Mouse (Mus musculus) hindbrain, embryonic 10.5 days (tissue): ENCODE data around the gene Abl2. TPM values are rescaled to one million over a fixed set of nuclear protein-coding genes. Genes with fewer than 3 reads are reported as not detected.
A peak's percentile ranks its signal among the peaks of the same experiment; 100 is the strongest.

ENCODE experiments used
- DNase-seq: peaks from one replicate; pipeline ENCODE4 v3.0.0-alpha.2; 2017; ENCODE audit warnings: low spot score
- H3K27ac ChIP-seq: fragments of 300-500 bp; sonication (generic); 2 replicates; pipeline ENCODE4 v1.5.1; 2016; ENCODE audit warnings: mild to moderate bottlenecking, moderate library complexity
- H3K27me3 ChIP-seq: fragments of 300-500 bp; sonication (generic); 2 replicates; pipeline ENCODE4 v1.6.1; 2016; ENCODE audit warnings: mild to moderate bottlenecking; ENCODE audit not compliant: poor library complexity, insufficient read depth, severe bottlenecking
- H3K36me3 ChIP-seq: fragments of 300-500 bp; sonication (generic); 2 replicates; pipeline ENCODE4 v1.6.1; 2016; ENCODE audit warnings: mild to moderate bottlenecking, moderate library complexity
- H3K4me1 ChIP-seq: fragments of 300-500 bp; sonication (generic); replicated peaks from 2 replicates; pipeline ENCODE4 v1.6.1; 2016; ENCODE audit warnings: mild to moderate bottlenecking
- H3K4me3 ChIP-seq: fragments of 300-500 bp; sonication (generic); 2 replicates; pipeline ENCODE4 v1.5.1; 2016; ENCODE audit warnings: mild to moderate bottlenecking, moderate library complexity
- H3K9me3 ChIP-seq: fragments of 300-500 bp; sonication (generic); 2 replicates; pipeline ENCODE4 v1.6.1; 2016; ENCODE audit warnings: mild to moderate bottlenecking, moderate library complexity
- WGBS: fragments of 180-500 bp; shearing (Covaris S2); methylation state at CpG from one replicate; pipeline ENCODE4 v1.1.7; 2016; 5-methylcytosine and 5-hydroxymethylcytosine counted together
- polyA plus RNA-seq: library from polyadenylated mRNA; unstranded; fragments of >200 nt; fragmentation: Nextera tagmentation; extraction: Ambion mirVana; gene quantifications from 2 replicates; pipeline ENCODE4 v1.2.1, GENCODE M21; 2016

Gene Abl2
- polyA plus RNA-seq, 1 experiment from 2014 or later, result 5.1 TPM

- peaks cover 18% of the 10 kb centered on the region for H3K27me3 ChIP-seq
- no peak overlapping the region for H3K4me3 ChIP-seq
- no peak for DNase-seq
- 0 out of 2 replicates have a peak overlapping the region, but pooled peaks have one; percentile 9 for H3K27ac ChIP-seq
- H3K36me3 ChIP-seq, result no peaks in the 10 kb centered on the region
- WGBS, result 30% methylated on average over 5 of the region's 5 CpGs
- no peaks in the 10 kb centered on the region for H3K9me3 ChIP-seq
- peaks cover 34% of the 10 kb centered on the region for H3K4me1 ChIP-seq
Measured at GRCm38 (mm10) chr1:156668602-156669001, 110.0 kb downstream of the Abl2 start.

GRCm38 (mm10) chr1:156669208-156669983, 110.8 kb downstream of the Abl2 start:
- H3K27me3 ChIP-seq, result peaks cover 21% of the 10 kb centered on the region
- H3K27ac ChIP-seq, result peak overlapping the region; percentile 9; the same call in 1 of the 2 replicates
- no peaks in the 10 kb centered on the region for H3K36me3 ChIP-seq
- H3K9me3 ChIP-seq, result no peaks in the 10 kb centered on the region
- H3K4me1 ChIP-seq, result peaks cover 42% of the 10 kb centered on the region
- H3K4me3 ChIP-seq, result no peak overlapping the region
- no peak for DNase-seq
- whole genome bisulfite sequencing, result 39% methylated on average over 11 of the region's 11 CpGs

DNA sequence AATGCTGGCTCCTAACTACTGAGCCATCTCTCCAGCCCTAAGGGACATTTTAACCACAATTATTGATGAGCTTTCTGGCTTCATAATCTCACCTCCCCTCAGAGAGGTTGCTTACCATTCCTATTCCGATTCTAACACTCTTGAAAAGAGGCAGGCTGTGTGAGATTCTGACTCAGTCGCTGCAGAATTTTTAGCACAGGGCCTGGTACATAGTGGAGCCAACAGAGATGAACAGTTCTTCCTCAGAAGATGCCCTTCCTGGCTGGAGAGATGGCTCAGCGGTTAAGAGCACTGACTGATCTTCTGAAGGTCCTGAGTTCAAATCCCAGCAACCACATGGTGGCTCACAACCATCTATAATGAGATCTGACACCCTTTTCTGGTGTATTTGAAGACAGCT, 113.3 kb downstream of the Abl2 start:
- Histone ChIP-seq H3K4me1 (peaks cover 39% of the 10 kb centered on the region), H3K4me3 (no peak overlapping the region), H3K9me3 (no peaks in the 10 kb centered on the region), H3K27ac (no peak overlapping the region), H3K36me3 (no peaks in the 10 kb centered on the region), H3K27me3 (peaks cover 29% of the 10 kb centered on the region)
- 91% methylated on average over 3 of the region's 3 CpGs for WGBS
- DNase-seq, result no peak

GRCm38 (mm10) chr1:156672720-156673475, 114.3 kb downstream of the Abl2 start:
- peak overlapping the region; percentile 63 for H3K4me3 ChIP-seq
- WGBS, result 4% methylated on average over 14 of the region's 14 CpGs
- H3K27ac ChIP-seq, result peak overlapping the region; percentile 81
- DNase-seq, result peak; percentile 39
- H3K27me3 ChIP-seq, result peaks cover 29% of the 10 kb centered on the region
- H3K4me1 ChIP-seq, result peaks cover 39% of the 10 kb centered on the region
- H3K9me3 ChIP-seq, result no peaks in the 10 kb centered on the region
- no peaks in the 10 kb centered on the region for H3K36me3 ChIP-seq

- 1% methylated on average over 29 of the region's 29 CpGs for WGBS
- peak; percentile 52 for DNase-seq
Measured at GRCm38 (mm10) chr1:156673476-156674194, 115.0 kb downstream of the Abl2 start.

GRCm38 (mm10) chr1:156674195-156675000, 115.8 kb downstream of the Abl2 start, which contains the start of gene Tor3a:
TSS of gene Tor3a (minus strand) at chr1:156674356.
- Histone ChIP-seq H3K9me3 (no peaks in the 10 kb centered on the region), H3K27me3 (peaks cover 29% of the 10 kb centered on the region), H3K4me3 (peak within 1 kb of the TSS; percentile 63), H3K4me1 (peaks cover 27% of the 10 kb centered on the region), H3K27ac (peak within 1 kb of the TSS; percentile 81), H3K36me3 (peaks cover under 1% of the 10 kb centered on the region; the same call in 1 of the 2 replicates)
- DNase-seq, result peak; percentile 75
- WGBS, result 8% methylated on average over 37 of the region's 37 CpGs

More at GRCm38 (mm10) chr1:156673476-156674194, 115.0 kb downstream of the Abl2 start:
- Histone ChIP-seq H3K9me3 (no peaks in the 10 kb centered on the region), H3K4me1 (peaks cover 35% of the 10 kb centered on the region), H3K27me3 (peaks cover 29% of the 10 kb centered on the region), H3K4me3 (peak overlapping the region; percentile 63), H3K27ac (peak overlapping the region; percentile 81), H3K36me3 (no peaks in the 10 kb centered on the region)

DNA sequence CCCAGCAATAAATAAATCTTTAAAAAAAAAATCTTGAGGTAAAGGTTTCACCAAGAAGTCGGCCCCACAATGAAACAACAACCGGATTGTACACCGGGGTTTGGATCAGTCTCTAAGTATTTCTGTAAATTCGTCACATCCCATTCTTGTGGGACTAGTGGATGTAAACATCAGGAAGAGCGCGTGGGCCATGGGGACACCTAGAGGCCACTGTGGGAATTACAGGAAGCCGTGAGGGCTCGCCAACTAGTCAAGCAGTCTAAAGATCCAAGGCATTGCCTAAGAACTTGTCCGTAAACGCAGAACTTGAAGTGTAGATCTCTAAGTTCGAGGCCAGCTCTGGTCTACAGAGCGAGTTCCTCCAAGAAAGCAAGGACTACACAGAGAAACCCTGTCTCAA, 117.6 kb downstream of the Abl2 start:
- H3K36me3 ChIP-seq, result peaks cover 18% of the 10 kb centered on the region
- peak; percentile 70 for DNase-seq
- peaks cover 29% of the 10 kb centered on the region for H3K27me3 ChIP-seq
- no peak overlapping the region for H3K4me3 ChIP-seq
- H3K27ac ChIP-seq, result no peak overlapping the region
- WGBS, result 39% methylated on average over 12 of the region's 12 CpGs
- no peaks in the 10 kb centered on the region for H3K9me3 ChIP-seq
- peaks cover 21% of the 10 kb centered on the region for H3K4me1 ChIP-seq

- Histone ChIP-seq H3K27ac (no peak overlapping the region), H3K36me3 (peaks cover 22% of the 10 kb centered on the region), H3K27me3 (peaks cover 29% of the 10 kb centered on the region), H3K9me3 (no peaks in the 10 kb centered on the region), H3K4me1 (peaks cover 21% of the 10 kb centered on the region), H3K4me3 (no peak overlapping the region)
- WGBS, result 88% methylated on average over 5 of the region's 5 CpGs
- DNase-seq, result no peak
Measured at GRCm38 (mm10) chr1:156676596-156676995, 118.0 kb downstream of the Abl2 start.

DNA sequence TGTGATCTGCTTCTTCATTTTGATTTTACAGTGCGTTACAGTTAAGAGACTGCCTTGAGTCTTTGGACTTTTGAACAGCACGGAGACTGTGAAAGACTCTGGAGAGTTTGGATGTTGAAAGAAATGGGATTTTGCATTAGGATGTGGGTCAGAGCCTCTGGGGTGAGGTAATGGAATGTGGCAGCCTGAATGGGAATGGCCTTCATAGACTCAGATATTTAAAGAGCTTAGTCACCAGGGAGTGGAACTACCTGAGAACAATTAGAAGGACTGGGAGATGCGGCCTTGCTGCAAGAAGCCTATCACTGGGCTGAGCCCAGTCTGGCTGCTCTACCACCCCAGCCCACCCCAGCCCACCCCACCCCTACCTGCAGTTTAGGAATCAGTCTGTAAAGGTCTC, 118.6 kb downstream of the Abl2 start:
- H3K36me3 ChIP-seq, result peaks cover 27% of the 10 kb centered on the region
- WGBS, result 90% methylated on average over 3 of the region's 3 CpGs

DNA sequence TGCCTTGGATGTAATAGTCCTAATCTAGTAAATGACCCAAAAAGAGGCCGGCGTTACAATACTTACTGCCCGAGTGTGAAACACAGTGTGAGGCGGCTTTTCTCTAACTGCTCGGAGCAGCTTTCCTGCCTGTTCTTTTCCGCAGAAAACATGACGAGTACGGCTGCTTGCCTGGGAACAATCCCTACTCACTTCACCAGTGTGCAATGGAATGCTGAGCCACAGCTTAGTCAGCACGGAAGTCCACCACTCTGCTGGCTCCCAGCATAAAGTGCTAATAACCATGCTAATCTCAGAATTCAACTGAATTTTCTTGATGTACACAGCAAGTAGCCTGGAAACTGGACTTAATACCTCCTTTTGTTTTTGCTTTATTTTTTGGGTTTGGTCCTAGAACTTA, 121.0 kb downstream of the Abl2 start:
- Histone ChIP-seq H3K4me1 (peaks cover 1% of the 10 kb centered on the region), H3K27me3 (0 out of 2 replicates have a peak, but pooled peaks cover 6% of the 10 kb centered on the region), H3K4me3 (no peak overlapping the region), H3K9me3 (no peaks in the 10 kb centered on the region), H3K36me3 (peaks cover 44% of the 10 kb centered on the region), H3K27ac (no peak overlapping the region)
- DNase-seq, result no peak
- WGBS, result 89% methylated on average over 9 of the region's 9 CpGs

More for the DNA sequence above, 118.6 kb downstream of the Abl2 start:
- H3K27ac ChIP-seq, result no peak overlapping the region
- H3K4me3 ChIP-seq, result no peak overlapping the region
- H3K4me1 ChIP-seq, result peaks cover 21% of the 10 kb centered on the region
- no peaks in the 10 kb centered on the region for H3K9me3 ChIP-seq
- peaks cover 23% of the 10 kb centered on the region for H3K27me3 ChIP-seq
- no peak for DNase-seq

DNA sequence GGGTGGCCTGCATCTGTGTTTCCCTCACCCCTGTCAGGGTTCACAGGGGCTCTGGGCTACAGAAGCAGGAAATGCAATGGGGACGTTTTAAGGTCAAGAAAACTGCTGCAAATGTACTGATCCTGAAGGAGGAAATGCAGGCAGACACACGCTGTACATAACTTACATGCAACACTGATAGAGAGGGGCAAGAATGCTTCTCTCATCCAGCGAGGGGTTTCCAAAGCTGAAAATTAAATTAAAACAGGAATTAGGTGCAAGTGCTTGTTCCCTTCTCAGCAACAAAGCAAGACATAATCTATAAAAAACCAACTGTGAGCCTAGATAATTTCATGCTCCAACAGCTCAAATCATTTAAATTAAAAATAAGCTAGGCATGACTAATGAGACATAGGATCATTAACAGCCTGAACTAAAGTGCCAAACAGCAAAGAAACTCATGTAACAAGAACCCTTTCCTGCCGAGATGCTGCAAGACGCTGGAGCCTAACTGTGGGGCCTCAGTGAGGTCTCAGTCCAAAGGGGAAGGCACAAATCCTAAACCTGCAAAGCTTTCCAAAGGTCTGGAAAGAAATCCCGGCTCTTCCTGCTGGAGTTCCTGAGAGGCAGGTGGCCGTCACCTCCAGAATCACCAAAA, 127.6 kb downstream of the Abl2 start:
- no peak overlapping the region for H3K4me3 ChIP-seq
- no peak overlapping the region for H3K27ac ChIP-seq
- H3K9me3 ChIP-seq, result no peaks in the 10 kb centered on the region
- no peaks in the 10 kb centered on the region for H3K4me1 ChIP-seq
- no peaks in the 10 kb centered on the region for H3K27me3 ChIP-seq
- 81% methylated on average over 7 of the region's 7 CpGs for WGBS
- peaks cover 91% of the 10 kb centered on the region for H3K36me3 ChIP-seq
- DNase-seq, result no peak
